Mouse (Mus musculus) hindbrain, embryonic 13.5 days (tissue): ENCODE measurements around the gene Resf1. TPM values are rescaled to one million over a fixed set of nuclear protein-coding genes. Genes with fewer than 3 reads are reported as not detected.
"Not testable (repeated sequence)": the region's sequence is repeated elsewhere in the genome, so short reads cannot be mapped to it uniquely, and the experiment has no call there.

Source experiments
- ATAC-seq: fragments of 200-750 bp; cut with Nextera tagmentation; 2 replicates; pipeline ENCODE4 v1.8.0; 2017; ENCODE audit warnings: moderate TSS enrichment; ENCODE audit not compliant: low FRiP score
- H3K27ac ChIP-seq: fragments of 300-500 bp; sonication (generic); 2 replicates; pipeline ENCODE4 v1.5.1; 2015; ENCODE audit warnings: inconsistent platforms, mild to moderate bottlenecking, moderate library complexity
- H3K27me3 ChIP-seq: fragments of 300-500 bp; sonication (generic); 2 replicates; pipeline ENCODE4 v1.6.1; 2015; ENCODE audit warnings: mild to moderate bottlenecking, inconsistent platforms
- H3K36me3 ChIP-seq: fragments of 300-500 bp; sonication (generic); 2 replicates; pipeline ENCODE4 v1.6.1; 2015; ENCODE audit warnings: mild to moderate bottlenecking, inconsistent platforms
- H3K4me1 ChIP-seq: fragments of 300-500 bp; sonication (generic); replicated peaks from 2 replicates; pipeline ENCODE4 v1.6.1; 2015; ENCODE audit warnings: inconsistent platforms
- H3K4me2 ChIP-seq: fragments of 300-500 bp; sonication (generic); 2 replicates; pipeline ENCODE4 v1.6.1; 2015; ENCODE audit warnings: inconsistent platforms, mild to moderate bottlenecking, moderate library complexity
- H3K4me3 ChIP-seq: fragments of 300-500 bp; sonication (generic); 2 replicates; pipeline ENCODE4 v1.5.1; 2015; ENCODE audit warnings: mild to moderate bottlenecking, inconsistent platforms
- H3K9ac ChIP-seq: fragments of 300-500 bp; sonication (generic); 2 replicates; pipeline ENCODE4 v1.6.1; 2015; ENCODE audit warnings: mild to moderate bottlenecking, inconsistent platforms
- H3K9me3 ChIP-seq: fragments of 300-500 bp; sonication (generic); 2 replicates; pipeline ENCODE4 v1.6.1; 2016; ENCODE audit warnings: inconsistent platforms
- WGBS: fragments of 180-500 bp; shearing (Covaris S2); methylation state at CpG from one replicate; pipeline ENCODE4 v1.1.7; 2015; 5-methylcytosine and 5-hydroxymethylcytosine counted together
- polyA plus RNA-seq: library from polyadenylated mRNA; unstranded; fragments of >200 nt; fragmentation: Nextera tagmentation; extraction: Ambion mirVana; gene quantifications from 2 replicates; pipeline ENCODE4 v1.2.1, GENCODE M21; 2015

Gene Resf1
- polyA plus RNA-seq, 1 experiment from 2014 or later = 36.1 TPM

- Histone ChIP-seq H3K9ac (no peak overlapping the region), H3K27me3 (no peaks in the 10 kb centered on the region), H3K4me1 (peaks cover 21% of the 10 kb centered on the region), H3K4me2 (no peak overlapping the region), H3K4me3 (no peak overlapping the region), H3K36me3 (peaks cover 45% of the 10 kb centered on the region), H3K27ac (no peak overlapping the region), H3K9me3 (no peaks in the 10 kb centered on the region)
- 64% methylated on average over 1 of the region's 1 CpGs for WGBS
- no peak for ATAC-seq
These were observed 3.0 kb downstream of the Resf1 start for GRCm38 (mm10) chr6:149312221-149312620.

DNA sequence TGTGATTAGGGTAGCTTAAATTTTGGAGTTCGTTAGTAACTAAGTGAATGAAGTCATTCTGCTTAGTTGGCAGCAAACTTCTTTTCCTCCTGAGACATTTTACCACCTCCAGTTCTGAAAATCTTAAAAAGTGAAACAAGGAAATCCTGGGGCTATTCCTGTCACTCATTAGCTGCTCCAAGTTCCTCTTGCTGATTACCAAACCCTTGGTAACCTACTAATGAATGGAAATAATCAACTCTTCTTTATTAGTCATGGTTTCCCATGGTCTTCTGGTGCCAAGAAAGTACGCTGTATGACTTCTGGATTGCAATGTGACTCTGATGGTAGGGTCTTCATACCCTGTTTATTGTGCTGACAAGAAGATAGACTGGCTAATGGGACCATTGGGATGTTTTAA lies 5.7 kb downstream of the Resf1 start:
- no peak for ATAC-seq
- Histone ChIP-seq H3K27me3 (no peaks in the 10 kb centered on the region), H3K9ac (no peak overlapping the region), H3K4me1 (peaks cover 17% of the 10 kb centered on the region), H3K4me2 (no peak overlapping the region), H3K9me3 (no peaks in the 10 kb centered on the region), H3K4me3 (no peak overlapping the region), H3K36me3 (peaks cover 66% of the 10 kb centered on the region), H3K27ac (no peak overlapping the region)
- 94% methylated on average over 2 of the region's 2 CpGs for WGBS

DNA sequence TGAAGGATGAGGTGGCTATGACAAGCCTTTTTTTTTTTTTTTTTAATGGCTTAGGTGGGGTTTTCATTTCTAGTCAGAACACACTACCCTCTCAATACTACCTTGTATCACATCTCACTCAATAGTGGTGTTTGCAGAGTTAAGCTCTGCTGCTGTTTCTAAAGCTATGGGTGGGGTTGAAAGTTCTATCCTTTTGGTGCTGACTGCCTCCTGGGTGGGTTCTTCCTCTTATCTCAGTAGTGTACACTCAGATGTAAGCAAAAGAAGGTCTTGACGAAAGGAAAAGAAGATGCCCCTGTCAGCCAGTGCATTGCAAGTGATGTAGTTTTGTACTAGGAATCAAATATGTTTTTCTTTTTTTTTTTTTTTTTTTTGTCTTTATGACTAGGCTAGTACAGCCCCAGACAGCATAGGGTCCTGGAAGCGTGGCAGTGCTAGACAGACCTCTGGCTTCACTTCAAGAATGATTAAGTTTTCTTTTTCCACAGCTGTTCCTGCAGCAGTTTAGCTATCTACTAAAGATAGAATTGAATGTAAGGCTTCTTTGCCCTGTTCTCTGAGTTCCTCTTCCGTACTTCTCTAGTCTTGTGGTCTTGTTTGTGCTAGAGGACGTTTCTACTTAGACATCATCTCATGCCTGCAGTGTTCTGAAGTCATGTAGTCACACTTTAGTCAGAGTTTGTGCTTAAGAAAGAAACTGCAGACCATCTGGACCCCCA lies 14.5 kb downstream of the Resf1 start:
- no peak overlapping the region for H3K4me2 ChIP-seq
- no peaks in the 10 kb centered on the region for H3K27me3 ChIP-seq
- H3K4me1 ChIP-seq = no peaks in the 10 kb centered on the region
- no peak overlapping the region for H3K9ac ChIP-seq
- H3K4me3 ChIP-seq = no peak overlapping the region
- 91% methylated on average over 4 of the region's 4 CpGs for WGBS
- no peak overlapping the region for H3K27ac ChIP-seq
- H3K36me3 ChIP-seq = peaks cover 87% of the 10 kb centered on the region
- H3K9me3 ChIP-seq = no peaks in the 10 kb centered on the region
- ATAC-seq = no peak

DNA sequence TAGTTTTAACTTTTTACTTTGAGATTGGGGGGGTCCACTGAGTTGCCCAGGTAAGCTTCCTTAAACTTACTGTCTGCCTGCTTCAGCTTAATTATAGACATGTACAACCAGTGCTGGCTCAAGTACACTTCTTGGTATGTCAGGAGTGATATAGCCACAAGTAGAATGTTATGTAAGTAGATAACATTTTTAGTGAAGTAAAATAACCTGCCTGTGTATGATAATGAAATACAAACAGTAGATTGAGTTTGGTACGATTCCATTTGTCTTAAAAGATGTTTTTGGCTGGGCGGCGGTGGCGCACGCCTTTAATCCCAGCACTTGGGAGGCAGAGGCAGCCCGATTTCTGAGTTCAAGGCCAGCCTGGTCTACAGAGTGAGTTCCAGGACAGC lies 15.0 kb downstream of the Resf1 start:
- H3K9me3 ChIP-seq = no peaks in the 10 kb centered on the region
- peaks cover 91% of the 10 kb centered on the region for H3K36me3 ChIP-seq
- H3K9ac ChIP-seq = no peak overlapping the region
- no peaks in the 10 kb centered on the region for H3K4me1 ChIP-seq
- H3K4me2 ChIP-seq = no peak overlapping the region
- WGBS = 99% methylated on average over 6 of the region's 6 CpGs
- H3K27me3 ChIP-seq = no peaks in the 10 kb centered on the region
- no peak for ATAC-seq
- no peak overlapping the region for H3K27ac ChIP-seq
- no peak overlapping the region for H3K4me3 ChIP-seq

- Histone ChIP-seq H3K36me3 (peaks cover 84% of the 10 kb centered on the region), H3K9me3 (no peaks in the 10 kb centered on the region), H3K4me3 (no peak overlapping the region), H3K27ac (no peak overlapping the region), H3K4me2 (no peak overlapping the region), H3K27me3 (no peaks in the 10 kb centered on the region), H3K9ac (no peak overlapping the region), H3K4me1 (no peaks in the 10 kb centered on the region)
- ATAC-seq = no peak
- 97% methylated on average over 4 of the region's 4 CpGs for WGBS
These were observed 19.9 kb downstream of the Resf1 start for GRCm38 (mm10) chr6:149329071-149329470.

- Histone ChIP-seq H3K4me2 (no peak overlapping the region), H3K27ac (no peak overlapping the region), H3K9me3 (no peaks in the 10 kb centered on the region), H3K27me3 (no peaks in the 10 kb centered on the region), H3K4me1 (no peaks in the 10 kb centered on the region), H3K4me3 (no peak overlapping the region), H3K36me3 (peaks cover 87% of the 10 kb centered on the region), H3K9ac (no peak overlapping the region)
- 95% methylated on average over 1 of the region's 1 CpGs for WGBS
- no peak for ATAC-seq
These were observed 21.1 kb downstream of the Resf1 start for GRCm38 (mm10) chr6:149330332-149330731.

GRCm38 (mm10) chr6:149333036-149333435 lies 23.8 kb downstream of the Resf1 start:
- Histone ChIP-seq H3K4me3 (no peak overlapping the region), H3K4me1 (no peaks in the 10 kb centered on the region), H3K9ac (no peak overlapping the region), H3K9me3 (no peaks in the 10 kb centered on the region), H3K36me3 (peaks cover 76% of the 10 kb centered on the region), H3K27me3 (no peaks in the 10 kb centered on the region), H3K27ac (no peak overlapping the region), H3K4me2 (no peak overlapping the region)
- no peak for ATAC-seq
- WGBS = 98% methylated on average over 2 of the region's 2 CpGs

DNA sequence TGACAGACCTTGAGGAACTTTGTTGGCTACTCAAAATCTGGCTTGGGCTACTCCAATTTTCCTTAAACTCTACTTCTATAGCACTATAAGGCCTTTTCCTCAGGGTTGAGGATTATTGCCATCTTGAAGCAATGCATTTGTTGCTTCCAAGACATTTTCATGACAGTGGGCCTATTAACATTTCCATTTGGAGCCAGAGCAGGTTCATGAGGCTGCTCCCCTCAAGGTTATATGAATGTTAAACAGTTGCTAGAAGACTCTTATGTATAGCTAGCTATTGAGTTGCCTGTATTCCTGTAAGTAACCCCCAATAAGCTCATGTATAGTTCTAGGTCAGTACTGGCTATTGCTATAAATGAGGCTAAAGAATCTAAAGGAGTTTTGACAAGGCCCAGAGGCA lies 28.8 kb downstream of the Resf1 start:
- H3K4me1 ChIP-seq = no peaks in the 10 kb centered on the region
- ATAC-seq = no peak
- no peak overlapping the region for H3K4me3 ChIP-seq
- no peaks in the 10 kb centered on the region for H3K27me3 ChIP-seq
- peaks cover 50% of the 10 kb centered on the region for H3K36me3 ChIP-seq
- peaks cover 10% of the 10 kb centered on the region; the same call in 1 of the 2 replicates for H3K9me3 ChIP-seq
- no peak overlapping the region for H3K9ac ChIP-seq
- no peak overlapping the region for H3K4me2 ChIP-seq
- H3K27ac ChIP-seq = no peak overlapping the region

- H3K4me3 ChIP-seq = no peak overlapping the region
- no peak overlapping the region for H3K4me2 ChIP-seq
- no peaks in the 10 kb centered on the region for H3K27me3 ChIP-seq
- H3K27ac ChIP-seq = no peak overlapping the region
- H3K9me3 ChIP-seq = peaks cover 10% of the 10 kb centered on the region; the same call in 1 of the 2 replicates
- 100% methylated on average over 1 of the region's 1 CpGs for WGBS
- H3K36me3 ChIP-seq = peaks cover 43% of the 10 kb centered on the region
- H3K9ac ChIP-seq = no peak overlapping the region
- ATAC-seq = no peak
- H3K4me1 ChIP-seq = no peaks in the 10 kb centered on the region
These were observed 29.4 kb downstream of the Resf1 start for GRCm38 (mm10) chr6:149338622-149339021.

DNA sequence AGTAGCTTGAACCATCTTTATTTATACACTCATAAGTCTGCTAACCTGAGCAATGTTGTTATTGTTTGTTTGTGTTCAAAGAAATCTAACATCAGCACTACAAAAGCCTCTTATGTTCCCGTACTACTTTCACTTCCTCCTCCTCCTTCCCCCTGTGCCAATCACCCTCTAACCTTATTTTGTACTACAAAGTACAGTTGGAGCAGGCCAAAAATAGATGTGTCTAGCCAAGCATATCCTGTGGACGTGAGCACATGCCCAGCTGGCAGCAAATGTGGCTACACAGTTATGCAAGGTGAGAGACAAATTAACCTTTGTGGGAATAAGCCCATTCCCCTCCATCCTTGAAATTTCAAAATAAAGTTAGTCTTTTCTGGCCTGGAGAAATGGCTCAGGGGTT lies 34.6 kb downstream of the Resf1 start:
- no peak for ATAC-seq
- H3K4me2 ChIP-seq = no peak overlapping the region
- no peak overlapping the region for H3K27ac ChIP-seq
- H3K9me3 ChIP-seq = peaks cover 10% of the 10 kb centered on the region; the same call in 1 of the 2 replicates
- WGBS = 64% methylated on average over 2 of the region's 2 CpGs
- H3K4me3 ChIP-seq = no peak overlapping the region
- no peak overlapping the region for H3K9ac ChIP-seq
- H3K27me3 ChIP-seq = no peaks in the 10 kb centered on the region
- no peaks in the 10 kb centered on the region for H3K4me1 ChIP-seq
- H3K36me3 ChIP-seq = peaks cover 11% of the 10 kb centered on the region

DNA sequence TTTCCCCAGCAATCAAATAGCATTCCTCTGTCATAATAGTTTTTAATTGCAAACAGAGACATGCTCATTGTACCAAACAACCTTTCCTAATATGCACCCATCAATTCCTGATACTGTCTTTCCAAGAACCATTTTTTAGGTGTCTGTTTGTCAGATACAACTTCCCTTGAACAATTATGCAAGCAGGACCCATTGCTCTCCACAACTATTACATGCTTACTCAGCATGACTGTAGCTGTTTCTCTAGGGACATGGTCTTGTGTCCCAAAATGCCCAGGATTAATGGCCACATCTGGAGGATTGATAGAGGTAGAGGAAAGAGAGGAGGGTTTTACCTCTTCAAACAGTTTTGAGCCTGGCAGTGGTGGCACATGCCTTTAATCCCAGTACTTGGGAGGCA lies 35.2 kb downstream of the Resf1 start:
- no peak overlapping the region for H3K4me2 ChIP-seq
- no peak for ATAC-seq
- no peak overlapping the region for H3K27ac ChIP-seq
- H3K36me3 ChIP-seq = peaks cover 8% of the 10 kb centered on the region
- no peak overlapping the region for H3K9ac ChIP-seq
- H3K9me3 ChIP-seq = peaks cover 10% of the 10 kb centered on the region; the same call in 1 of the 2 replicates
- no peaks in the 10 kb centered on the region for H3K27me3 ChIP-seq
- no peak overlapping the region for H3K4me3 ChIP-seq
- no peaks in the 10 kb centered on the region for H3K4me1 ChIP-seq

- 97% methylated on average over 6 of the region's 6 CpGs for WGBS
- not testable (repeated sequence) for H3K27me3 ChIP-seq
These were observed 39.0 kb downstream of the Resf1 start for GRCm38 (mm10) chr6:149348211-149348610.

DNA sequence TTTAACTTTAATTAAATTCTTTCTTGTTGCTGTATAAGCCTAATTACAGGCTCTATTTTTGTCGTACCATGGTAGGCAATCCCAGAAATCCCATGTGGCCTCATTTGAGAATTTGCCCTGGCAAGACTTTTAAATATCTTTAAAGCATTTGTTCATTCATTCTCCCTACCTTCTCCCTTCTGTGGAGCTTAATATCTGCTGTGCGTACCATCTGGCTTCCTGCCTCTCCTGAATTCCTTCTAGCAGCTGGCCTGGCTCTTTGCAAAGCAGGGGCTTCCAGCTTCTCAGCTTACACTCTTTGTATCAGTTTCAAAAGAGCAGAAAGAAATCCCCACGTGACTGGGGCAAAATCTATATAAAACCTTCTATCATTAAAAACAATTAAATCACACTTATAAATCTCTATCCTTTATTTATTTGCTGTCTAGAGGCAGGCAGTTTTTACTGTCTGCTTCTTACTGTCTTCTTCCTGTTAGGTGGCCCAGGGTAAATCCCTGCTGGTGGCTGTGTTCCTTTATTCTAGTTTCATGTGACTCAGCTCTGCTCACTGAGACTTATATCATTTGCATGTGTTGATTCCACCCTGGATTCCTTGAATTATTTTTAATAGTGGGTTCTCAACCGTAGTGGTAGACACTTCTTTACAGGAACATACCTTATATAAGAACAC lies 45.7 kb downstream of the Resf1 start:
- Histone ChIP-seq H3K27me3 (no peaks in the 10 kb centered on the region), H3K9me3 (no peaks in the 10 kb centered on the region), H3K9ac (no peak overlapping the region), H3K4me2 (no peak overlapping the region), H3K4me3 (no peak overlapping the region), H3K4me1 (no peaks in the 10 kb centered on the region), H3K27ac (no peak overlapping the region), H3K36me3 (no peaks in the 10 kb centered on the region)
- 55% methylated on average over 4 of the region's 4 CpGs for WGBS
- no peak for ATAC-seq

More at GRCm38 (mm10) chr6:149348211-149348610, 39.0 kb downstream of the Resf1 start:
- H3K27ac ChIP-seq, H3K4me3 ChIP-seq, H3K9me3 ChIP-seq, H3K4me1 ChIP-seq, H3K9ac ChIP-seq, H3K36me3 ChIP-seq, ATAC-seq, H3K4me2 ChIP-seq: not testable (repeated sequence)
